Mouse (Mus musculus): ENCODE measurements around the gene Polr2c. TPM values are rescaled to one million over a fixed set of nuclear protein-coding genes. Genes with fewer than 3 reads are reported as not detected.

Gene Polr2c
- total and polyA plus RNA-seq, 2 experiments from 2014 or later: 112 to 121 TPM

GRCm38 (mm10) chr8:94899262-94899661, 42.0 kb downstream of the Polr2c start:
- no peaks in the 10 kb centered on the region for H3K27me3 ChIP-seq (ENCODE audit: control insufficient read depth, insufficient read depth, low read length)
- peaks cover 31% of the 10 kb centered on the region for H3K4me1 ChIP-seq (ENCODE audit: control insufficient read depth, insufficient read depth)
- peak overlapping the region; percentile 38 for H3K4me2 ChIP-seq (ENCODE audit: low read depth, low read length)
- TF ChIP-seq CTCF (IDR thresholded peaks at IDR 0.05; ENCODE audit: low read depth): no peak
- TF ChIP-seq EP300 (IDR thresholded peaks at IDR 0.05; ENCODE audit: low read depth): no peak
- DNase-seq (ENCODE audit: low spot score): no peak
- H3K9ac ChIP-seq (replicated peaks; ENCODE audit: low read depth, low read length): no peak overlapping the region
- peaks cover 16% of the 10 kb centered on the region for H3K36me3 ChIP-seq (replicated peaks; ENCODE audit: control insufficient read depth, insufficient read depth, low read length)
- no peaks in the 10 kb centered on the region for H3K9me3 ChIP-seq (replicated peaks; ENCODE audit: control insufficient read depth, low read length)
- H3K27ac ChIP-seq (ENCODE audit: low read depth): no peak overlapping the region
- ATAC-seq (ENCODE audit: insufficient read depth, low read depth): no peak
- H3K4me3 ChIP-seq (ENCODE audit: low read depth, low read length): no peak overlapping the region
- 23% methylated on average over 11 of the region's 11 CpGs for WGBS

- peaks cover 43% of the 10 kb centered on the region for H3K4me1 ChIP-seq (ENCODE audit: control insufficient read depth, insufficient read depth)
- peak overlapping the region; percentile 34 for H3K4me2 ChIP-seq (ENCODE audit: low read depth, low read length)
- H3K27me3 ChIP-seq (ENCODE audit: control insufficient read depth, insufficient read depth, low read length): no peaks in the 10 kb centered on the region
- H3K9me3 ChIP-seq (replicated peaks; ENCODE audit: control insufficient read depth, low read length): no peaks in the 10 kb centered on the region
- no peak overlapping the region for H3K4me3 ChIP-seq (ENCODE audit: low read depth, low read length)
- peaks cover 17% of the 10 kb centered on the region for H3K36me3 ChIP-seq (replicated peaks; ENCODE audit: control insufficient read depth, insufficient read depth, low read length)
- WGBS: 6% methylated on average over 6 of the region's 6 CpGs
- TF ChIP-seq EP300 (IDR thresholded peaks at IDR 0.05; ENCODE audit: low read depth): no peak
- no peak for TF ChIP-seq CTCF (IDR thresholded peaks at IDR 0.05; ENCODE audit: low read depth)
- H3K27ac ChIP-seq (ENCODE audit: low read depth): peak overlapping the region; percentile 88
- peak; percentile 72 for DNase-seq (ENCODE audit: low spot score)
- ATAC-seq (ENCODE audit: insufficient read depth, low read depth): peak; percentile 38
- H3K9ac ChIP-seq (replicated peaks; ENCODE audit: low read depth, low read length): no peak overlapping the region
Observed at GRCm38 (mm10) chr8:94900617-94901016, 43.4 kb downstream of the Polr2c start.

GRCm38 (mm10) chr8:94901031-94901430, 43.8 kb downstream of the Polr2c start:
- Histone ChIP-seq H3K4me1 (ENCODE audit: control insufficient read depth, insufficient read depth) (peaks cover 44% of the 10 kb centered on the region), H3K36me3 (replicated peaks; ENCODE audit: control insufficient read depth, insufficient read depth, low read length) (peaks cover 21% of the 10 kb centered on the region), H3K9ac (replicated peaks; ENCODE audit: low read depth, low read length) (no peak overlapping the region), H3K27ac (ENCODE audit: low read depth) (peak overlapping the region; percentile 88), H3K4me3 (ENCODE audit: low read depth, low read length) (no peak overlapping the region), H3K4me2 (ENCODE audit: low read depth, low read length) (peak overlapping the region; percentile 34), H3K27me3 (ENCODE audit: control insufficient read depth, insufficient read depth, low read length) (no peaks in the 10 kb centered on the region), H3K9me3 (replicated peaks; ENCODE audit: control insufficient read depth, low read length) (no peaks in the 10 kb centered on the region)
- DNase-seq (ENCODE audit: low spot score): no peak
- 12% methylated on average over 5 of the region's 5 CpGs for WGBS
- TF ChIP-seq EP300 (IDR thresholded peaks at IDR 0.05; ENCODE audit: low read depth) (no peak), CTCF (IDR thresholded peaks at IDR 0.05; ENCODE audit: low read depth) (no peak)
- ATAC-seq (ENCODE audit: insufficient read depth, low read depth): peak; percentile 39; the same call in 1 of the 2 replicates

- DNase-seq (ENCODE audit: low spot score) (no peak), ATAC-seq (ENCODE audit: insufficient read depth, low read depth) (no peak)
- WGBS: 76% methylated on average over 12 of the region's 12 CpGs
- no peak overlapping the region for H3K27ac ChIP-seq (ENCODE audit: low read depth)
- peaks cover 43% of the 10 kb centered on the region for H3K4me1 ChIP-seq (ENCODE audit: control insufficient read depth, insufficient read depth)
- peaks cover 41% of the 10 kb centered on the region for H3K36me3 ChIP-seq (replicated peaks; ENCODE audit: control insufficient read depth, insufficient read depth, low read length)
- TF ChIP-seq EP300 (IDR thresholded peaks at IDR 0.05; ENCODE audit: low read depth) (no peak), CTCF (IDR thresholded peaks at IDR 0.05; ENCODE audit: low read depth) (no peak)
- no peaks in the 10 kb centered on the region for H3K9me3 ChIP-seq (replicated peaks; ENCODE audit: control insufficient read depth, low read length)
- H3K9ac ChIP-seq (replicated peaks; ENCODE audit: low read depth, low read length): no peak overlapping the region
- H3K27me3 ChIP-seq (ENCODE audit: control insufficient read depth, insufficient read depth, low read length): no peaks in the 10 kb centered on the region
- no peak overlapping the region for H3K4me3 ChIP-seq (ENCODE audit: low read depth, low read length)
- no peak overlapping the region for H3K4me2 ChIP-seq (ENCODE audit: low read depth, low read length)
Observed at GRCm38 (mm10) chr8:94903709-94904108, 46.5 kb downstream of the Polr2c start.

- peak; percentile 72 for ATAC-seq (ENCODE audit: insufficient read depth, low read depth)
- Histone ChIP-seq H3K9ac (replicated peaks; ENCODE audit: low read depth, low read length) (no peak overlapping the region), H3K4me1 (ENCODE audit: control insufficient read depth, insufficient read depth) (peaks cover 34% of the 10 kb centered on the region), H3K27me3 (ENCODE audit: control insufficient read depth, insufficient read depth, low read length) (no peaks in the 10 kb centered on the region), H3K9me3 (replicated peaks; ENCODE audit: control insufficient read depth, low read length) (no peaks in the 10 kb centered on the region), H3K4me2 (ENCODE audit: low read depth, low read length) (no peak overlapping the region), H3K36me3 (replicated peaks; ENCODE audit: control insufficient read depth, insufficient read depth, low read length) (peaks cover 41% of the 10 kb centered on the region), H3K27ac (ENCODE audit: low read depth) (peak overlapping the region; percentile 68), H3K4me3 (ENCODE audit: low read depth, low read length) (no peak overlapping the region)
- peak; percentile 76 for TF ChIP-seq EP300 (IDR thresholded peaks at IDR 0.05; ENCODE audit: low read depth)
- TF ChIP-seq CTCF (IDR thresholded peaks at IDR 0.05; ENCODE audit: low read depth): no peak
- 38% methylated on average over 12 of the region's 12 CpGs for WGBS
- peak; percentile 81 for DNase-seq (ENCODE audit: low spot score)
Observed at GRCm38 (mm10) chr8:94904450-94905175, 47.4 kb downstream of the Polr2c start.
